Mouse (Mus musculus) layer of hippocampus, adult 8-10 months (tissue): ENCODE measurements around the gene Cdkl3. TPM values are rescaled to one million over a fixed set of nuclear protein-coding genes. Genes with fewer than 3 reads are reported as not detected.
"Not testable (repeated sequence)": the region's sequence is repeated elsewhere in the genome, so short reads cannot be mapped to it uniquely, and the experiment has no call there.

Experiments
- DNase-seq, 2 experiments: peaks; one replicate each; pipeline ENCODE4 v3.0.0; 2022; ENCODE audit warnings: low spot score in 2 of 2
- total RNA-seq, 4 experiments: library from RNA; stranded (reverse); gene quantifications; 2 replicates each; pipeline ENCODE4 v1.2.4; 2022

Cdkl3 gene
- total RNA-seq, 4 experiments from 2014 or later = 13.4 to 17.6 (median 16.1) TPM

GRCm38 (mm10) chr11:52076742-52077352 lies 72.8 kb downstream of the Cdkl3 start:
- no peak for DNase-seq

GRCm38 (mm10) chr11:52077939-52078338 lies 73.9 kb downstream of the Cdkl3 start:
- DNase-seq = no peak

GRCm38 (mm10) chr11:52079978-52080377 lies 76.0 kb downstream of the Cdkl3 start:
- DNase-seq = no peak

- DNase-seq = no peak
These were observed 76.6 kb downstream of the Cdkl3 start for GRCm38 (mm10) chr11:52080656-52081055.

GRCm38 (mm10) chr11:52085857-52086203 lies 81.8 kb downstream of the Cdkl3 start:
- no peak for DNase-seq

- peak; percentile 68 to 75 for DNase-seq
These were observed 82.3 kb downstream of the Cdkl3 start for GRCm38 (mm10) chr11:52086204-52086864.

GRCm38 (mm10) chr11:52089291-52089690 lies 85.3 kb downstream of the Cdkl3 start:
- DNase-seq = no peak

- no peak for DNase-seq
These were observed 87.2 kb downstream of the Cdkl3 start for GRCm38 (mm10) chr11:52091261-52091660.

- no peak for DNase-seq
These were observed 90.5 kb downstream of the Cdkl3 start for GRCm38 (mm10) chr11:52094568-52094967.

GRCm38 (mm10) chr11:52097016-52097415 lies 93.0 kb downstream of the Cdkl3 start:
- DNase-seq = no peak

GRCm38 (mm10) chr11:52097596-52097995 lies 93.6 kb downstream of the Cdkl3 start:
- DNase-seq = no peak

- peak; percentile 98 for DNase-seq
These were observed 94.5 kb downstream of the Cdkl3 start, which contains the start of gene Ppp2ca for GRCm38 (mm10) chr11:52098398-52098946. Gene Ppp2ca, plus strand, starts transcription at chr11:52098681.

- peak in 1 of 2 experiments; percentile 59 for DNase-seq
These were observed 95.2 kb downstream of the Cdkl3 start for GRCm38 (mm10) chr11:52099031-52099761.

- no peak for DNase-seq
These were observed 95.8 kb downstream of the Cdkl3 start for GRCm38 (mm10) chr11:52099771-52100219.

- DNase-seq = no peak
These were observed 99.0 kb downstream of the Cdkl3 start for GRCm38 (mm10) chr11:52102977-52103376.

GRCm38 (mm10) chr11:52105503-52105902 lies 101.5 kb downstream of the Cdkl3 start:
- no peak for DNase-seq

GRCm38 (mm10) chr11:52106037-52106436 lies 102.0 kb downstream of the Cdkl3 start:
- DNase-seq = no peak

- DNase-seq = no peak
These were observed 102.4 kb downstream of the Cdkl3 start for GRCm38 (mm10) chr11:52106438-52106837.

- DNase-seq = no peak
These were observed 104.8 kb downstream of the Cdkl3 start for GRCm38 (mm10) chr11:52108796-52109195.

- no peak for DNase-seq
These were observed 105.4 kb downstream of the Cdkl3 start for GRCm38 (mm10) chr11:52109421-52109820.

GRCm38 (mm10) chr11:52115479-52115878 lies 111.5 kb downstream of the Cdkl3 start:
- no peak for DNase-seq

GRCm38 (mm10) chr11:52116117-52116516 lies 112.1 kb downstream of the Cdkl3 start:
- DNase-seq = not testable (repeated sequence)
